Mouse (Mus musculus) CH12.LX (cell line): Measurements from ENCODE around the gene Dusp3.

Source experiments
- EP300 ChIP-seq: IDR thresholded peaks from 2 replicates; pipeline ENCODE4 v1.6.1; 2011; ENCODE audit warnings: low read length, improper control_type of control experiment
- ETS1 ChIP-seq: conservative IDR thresholded peaks from 2 replicates; pipeline ENCODE4 v1.6.1; 2012; ENCODE audit warnings: low read depth, mild to moderate bottlenecking, inconsistent platforms, low read length, improper control_type of control experiment, moderate library complexity
- HCFC1 ChIP-seq: IDR thresholded peaks from 2 replicates; pipeline ENCODE4 v1.6.1; 2012; ENCODE audit warnings: low read depth, mild to moderate bottlenecking, inconsistent platforms, low read length, improper control_type of control experiment
- USF1 ChIP-seq: IDR thresholded peaks from 2 replicates; pipeline ENCODE4 v1.6.1; 2014; ENCODE audit warnings: low read depth, mild to moderate bottlenecking, inconsistent platforms, low read length, improper control_type of control experiment

- TF ChIP-seq EP300 (no peak), HCFC1 (no peak), ETS1 (no peak), USF1 (no peak)
Measured at GRCm38 (mm10) chr11:101995938-101996337, 9.1 kb upstream of the Dusp3 start.
